Mouse (Mus musculus): ENCODE results near the gene Klf6.

The Klf6 gene

DNA sequence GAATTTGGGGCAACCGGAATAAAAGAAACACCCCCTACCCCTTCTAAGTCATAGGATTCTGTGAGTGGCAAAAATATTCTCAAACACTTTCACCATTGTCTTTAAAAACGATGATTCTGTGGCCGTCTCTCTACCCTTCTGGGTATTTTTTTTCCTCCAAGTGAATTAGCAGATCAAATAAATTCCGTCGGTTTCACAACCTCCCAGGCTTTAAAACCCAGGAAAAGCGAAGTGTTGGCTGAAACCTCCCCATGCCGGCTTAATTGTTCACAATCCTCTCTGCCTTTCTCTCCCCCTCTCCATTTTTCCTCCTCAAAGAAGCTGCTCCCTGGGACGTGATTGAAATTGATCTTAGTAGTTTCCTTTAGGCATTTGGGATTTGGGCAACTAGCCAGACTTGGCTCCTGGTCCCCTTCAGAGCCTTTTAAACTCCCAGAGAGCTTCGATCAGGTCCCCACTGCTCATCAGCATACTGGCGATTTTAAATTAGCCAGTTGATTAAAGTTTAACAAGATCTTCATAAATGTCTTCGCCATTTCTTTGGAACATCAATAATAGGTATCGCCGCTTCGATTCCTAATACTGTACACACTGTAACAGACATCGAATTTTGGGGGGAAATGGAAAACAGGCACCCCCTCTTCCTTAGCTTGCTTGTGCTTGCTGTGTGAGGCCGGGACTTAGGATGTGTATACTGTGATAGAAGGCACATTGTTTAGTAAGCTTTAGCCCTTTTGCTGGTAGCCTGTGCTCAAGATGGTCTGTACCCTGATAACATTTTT, 1.5 kb downstream of the Klf6 start:
- peak; percentile 48 to 88 for DNase-seq (ENCODE audit: inconsistent age in 2 of 2, low spot score in 1 of 2)

DNA sequence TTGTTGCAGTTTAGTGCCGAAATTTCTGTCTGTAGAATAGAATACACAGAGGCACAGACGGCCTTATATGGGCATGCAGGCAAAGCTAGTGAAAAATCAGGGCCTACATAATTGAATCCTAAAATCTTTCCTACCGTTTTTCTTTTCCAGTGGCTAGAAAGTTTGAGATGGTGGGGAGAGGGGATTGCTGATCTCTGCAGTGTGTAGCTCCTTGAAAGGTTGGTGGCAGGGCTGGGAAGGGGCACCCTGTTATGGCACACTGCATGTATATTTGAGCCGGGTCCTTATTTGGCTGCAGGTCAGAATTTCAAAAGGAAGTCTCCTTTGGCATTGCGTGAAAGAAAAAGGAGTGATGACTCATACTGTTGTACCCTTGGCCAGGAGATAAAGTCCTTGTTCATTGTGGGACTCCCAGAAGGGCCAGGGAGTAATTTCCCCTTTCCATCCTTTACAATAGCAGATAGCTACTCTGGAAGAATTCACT, 2.2 kb downstream of the Klf6 start:
- DNase-seq (ENCODE audit: inconsistent age in 2 of 2, low spot score in 1 of 2) = peak; percentile 66 to 93

DNA sequence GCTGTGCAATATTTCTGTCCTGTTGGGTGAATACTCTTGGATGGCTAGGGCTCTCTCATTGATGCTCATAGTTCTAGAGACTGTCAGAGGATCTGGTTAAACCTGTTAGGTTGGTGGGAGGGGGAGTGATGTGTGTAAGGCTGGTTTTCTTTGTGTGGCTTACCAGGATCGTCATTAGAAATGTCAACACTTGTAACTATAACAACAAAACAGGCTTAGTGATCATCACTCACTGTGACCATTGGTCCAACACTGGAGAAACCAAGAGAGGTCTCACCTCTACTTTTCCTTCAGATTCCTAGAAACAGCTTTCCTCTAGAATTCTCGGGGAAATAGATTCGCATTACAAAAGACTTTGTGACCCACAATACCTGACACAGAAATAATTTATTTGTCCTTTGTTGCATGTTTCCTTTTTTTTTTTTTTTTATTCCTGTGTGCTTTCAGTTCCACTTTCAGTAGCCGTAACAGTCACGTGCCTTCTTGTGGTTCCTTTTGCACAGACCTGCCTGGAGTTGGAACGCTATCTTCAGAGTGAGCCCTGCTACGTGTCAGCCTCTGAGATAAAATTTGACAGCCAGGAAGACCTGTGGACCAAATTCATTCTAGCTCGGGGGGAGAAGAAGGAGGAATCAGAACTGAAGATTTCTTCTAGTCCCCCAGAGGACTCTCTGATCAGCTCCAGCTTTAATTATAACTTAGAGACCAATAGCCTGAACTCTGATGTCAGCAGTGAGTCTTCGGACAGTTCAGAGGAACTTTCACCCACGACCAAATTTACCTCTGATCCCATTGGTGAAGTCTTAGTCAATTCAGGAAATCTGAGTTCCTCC, 3.2 kb downstream of the Klf6 start:
- DNase-seq (ENCODE audit: inconsistent age in 2 of 2, low spot score in 1 of 2) = peak in 1 of 2 experiments; percentile 71

DNA sequence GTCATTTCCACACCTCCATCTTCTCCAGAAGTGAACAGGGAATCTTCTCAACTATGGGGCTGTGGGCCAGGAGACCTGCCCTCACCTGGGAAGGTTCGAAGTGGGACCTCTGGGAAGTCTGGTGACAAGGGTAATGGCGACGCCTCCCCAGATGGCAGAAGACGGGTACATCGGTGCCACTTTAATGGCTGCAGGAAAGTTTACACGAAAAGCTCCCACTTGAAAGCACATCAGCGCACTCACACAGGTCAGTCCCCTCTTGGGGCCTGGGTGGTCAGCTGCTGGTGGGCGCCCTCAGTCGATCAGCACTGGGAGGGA, 3.8 kb downstream of the Klf6 start:
- DNase-seq (ENCODE audit: inconsistent age in 2 of 2, low spot score in 1 of 2) = peak in 1 of 2 experiments; percentile 62

DNA sequence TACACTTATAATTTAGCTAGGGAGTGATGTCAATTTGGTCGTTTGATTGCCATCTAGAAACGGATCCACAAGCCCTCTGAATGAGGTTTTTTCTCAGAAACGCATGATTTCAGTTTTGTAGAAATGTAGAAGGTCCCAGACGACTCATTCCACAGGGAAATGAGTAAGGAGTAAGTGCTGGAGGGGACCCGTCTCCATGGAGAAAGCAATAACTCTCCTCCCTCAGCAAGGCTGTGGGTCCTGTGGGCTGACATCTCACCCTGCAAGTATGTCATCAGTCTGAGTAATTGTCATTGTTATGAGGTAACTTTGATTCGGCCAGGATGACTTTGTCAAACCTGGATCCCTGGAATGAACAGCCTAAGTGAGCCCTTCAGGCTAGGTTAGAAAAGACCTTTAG, 4.8 kb downstream of the Klf6 start:
- DNase-seq (ENCODE audit: inconsistent age in 2 of 2, low spot score in 1 of 2) = peak; percentile 52 to 80

DNA sequence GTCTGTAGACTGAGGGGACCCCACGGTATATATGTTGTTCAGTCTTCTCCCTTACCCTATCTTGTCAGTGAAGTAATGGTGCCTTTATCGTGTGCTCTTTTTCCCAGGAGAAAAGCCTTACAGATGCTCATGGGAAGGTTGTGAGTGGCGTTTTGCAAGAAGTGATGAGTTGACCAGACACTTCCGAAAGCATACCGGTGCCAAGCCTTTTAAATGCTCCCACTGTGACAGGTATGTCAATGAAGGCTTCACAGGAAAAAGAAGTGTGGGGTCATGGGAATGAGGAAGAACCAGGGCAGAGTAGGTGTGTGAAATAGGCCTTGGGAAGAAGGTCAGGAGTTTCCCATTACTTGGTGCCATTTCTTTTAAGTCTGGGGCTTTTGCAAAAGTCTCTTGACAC, 5.2 kb downstream of the Klf6 start:
- no peak for DNase-seq (ENCODE audit: inconsistent age in 2 of 2, low spot score in 1 of 2)

DNA sequence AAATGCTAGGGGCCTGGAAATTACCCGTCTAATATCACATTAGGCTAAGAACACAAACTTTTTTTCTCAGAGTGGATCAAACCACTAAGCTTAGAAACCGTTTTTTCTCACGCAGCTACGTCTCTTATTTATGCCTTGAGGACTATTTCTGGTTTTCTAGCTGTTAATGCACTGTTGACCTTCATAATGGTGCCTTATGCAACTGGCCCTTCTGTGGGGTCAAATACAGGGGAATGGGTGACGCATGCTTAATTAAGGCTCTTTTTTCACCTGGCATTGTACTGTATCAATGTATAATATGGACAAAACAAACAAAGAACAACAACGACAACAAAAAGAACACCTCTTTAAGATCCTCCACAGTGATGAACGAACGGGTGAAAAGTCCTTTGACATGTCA, 7.1 kb downstream of the Klf6 start:
- DNase-seq (ENCODE audit: inconsistent age in 2 of 2, low spot score in 1 of 2) = peak in 1 of 2 experiments; percentile 33

DNA sequence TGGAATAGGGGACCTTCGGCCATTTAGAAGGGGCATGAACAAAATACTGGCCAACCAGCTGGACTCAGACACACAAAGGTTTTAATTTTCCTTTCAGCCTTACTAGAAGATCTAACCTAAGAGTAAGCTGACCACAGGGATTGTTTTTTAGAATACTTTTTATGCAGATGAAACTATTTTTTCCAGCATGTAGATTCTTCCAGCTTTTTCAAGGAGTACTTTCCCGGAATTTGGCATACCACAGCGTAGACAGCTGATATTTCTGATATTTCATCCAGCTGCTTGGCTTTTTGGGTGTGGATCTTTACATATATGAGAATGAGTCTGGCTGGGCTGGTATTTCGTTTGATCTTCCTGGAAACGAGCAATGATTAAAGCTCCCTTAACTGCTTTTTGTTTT, 8.2 kb downstream of the Klf6 start:
- DNase-seq (ENCODE audit: inconsistent age in 2 of 2, low spot score in 1 of 2) = no peak

DNA sequence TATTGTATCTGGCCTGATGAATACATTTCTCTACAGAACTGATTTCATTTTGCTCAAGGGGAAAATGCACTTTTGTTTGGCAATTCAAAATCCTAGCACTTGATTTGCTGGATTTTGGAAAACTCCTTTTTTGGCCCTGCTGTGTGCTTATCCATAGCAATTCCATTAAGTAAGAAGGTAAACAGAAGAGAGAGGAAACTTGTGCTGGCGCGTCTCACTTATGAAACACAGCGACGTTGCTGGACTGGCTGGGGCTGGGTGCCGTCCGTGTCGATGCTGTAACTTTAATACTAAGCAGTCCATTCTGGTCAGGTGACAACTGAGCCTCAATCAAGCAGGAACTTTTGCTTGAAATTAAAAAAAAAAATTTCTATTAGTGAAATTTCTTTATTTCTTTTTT, 8.6 kb downstream of the Klf6 start:
- DNase-seq (ENCODE audit: inconsistent age in 2 of 2, low spot score in 1 of 2) = peak in 1 of 2 experiments; percentile 78

DNA sequence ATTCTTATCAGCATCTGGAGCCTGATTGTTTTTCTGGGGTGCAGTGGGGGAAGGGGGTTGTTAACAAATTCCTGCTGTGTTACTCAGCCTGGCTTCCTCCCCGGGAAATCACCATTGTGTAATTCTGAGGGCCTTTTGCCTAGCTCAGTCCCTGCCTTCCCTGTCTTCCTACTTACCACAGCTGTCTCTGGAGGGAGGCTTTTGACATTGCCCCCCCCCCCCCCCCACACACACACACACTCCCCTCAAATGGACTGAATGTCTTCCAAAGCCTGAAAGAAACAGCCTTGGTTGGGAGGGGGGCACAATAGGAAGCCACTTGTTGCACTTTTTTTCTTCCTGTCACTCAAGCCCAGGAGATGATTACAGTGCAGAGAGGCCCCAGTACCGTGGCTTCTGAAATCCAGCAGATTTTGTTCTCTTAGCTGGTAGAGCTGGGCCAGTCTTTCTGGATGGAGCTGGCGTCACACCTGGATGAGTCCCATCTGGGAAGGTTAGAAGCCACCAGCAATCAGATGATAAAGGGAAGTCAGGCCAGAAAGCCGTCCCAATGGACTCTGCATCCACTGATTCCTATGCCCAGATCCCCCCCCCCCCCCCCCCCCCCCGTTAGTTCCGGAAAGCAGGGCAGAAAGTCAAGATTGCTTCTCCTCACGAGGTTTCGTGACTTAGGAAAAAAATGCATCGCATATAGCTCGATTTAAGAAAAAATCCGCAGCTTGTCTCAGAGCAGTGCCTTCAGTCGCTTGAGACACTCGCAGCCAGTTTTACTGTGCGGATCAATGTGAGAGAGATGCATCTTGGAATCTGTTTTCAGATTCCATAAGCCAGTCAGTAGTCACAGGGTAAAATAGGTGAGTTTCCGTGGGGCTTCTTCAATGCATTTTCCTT, 9.3 kb downstream of the Klf6 start:
- DNase-seq (ENCODE audit: inconsistent age in 2 of 2, low spot score in 1 of 2) = peak; percentile 74 to 89

DNA sequence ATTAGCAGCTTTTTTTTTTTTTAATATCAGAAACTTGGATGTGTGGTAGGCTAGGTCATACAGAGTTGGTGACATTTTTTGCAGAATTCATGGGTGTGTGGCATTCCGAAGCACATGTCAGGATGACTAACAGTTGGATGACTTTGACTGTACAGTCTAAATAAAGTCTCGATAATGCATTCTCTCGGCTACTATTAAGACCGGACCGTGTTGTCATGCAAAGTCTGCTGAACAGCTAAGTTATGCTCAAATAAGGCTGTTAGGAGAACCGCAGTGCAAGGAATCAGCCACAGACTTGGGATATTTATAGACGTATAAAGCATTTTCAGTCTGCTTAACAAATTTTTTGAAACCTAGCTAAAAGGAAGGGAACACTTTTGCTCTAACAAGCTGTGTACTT, 10.1 kb downstream of the Klf6 start:
- peak in 1 of 2 experiments; percentile 38 for DNase-seq (ENCODE audit: inconsistent age in 2 of 2, low spot score in 1 of 2)

DNA sequence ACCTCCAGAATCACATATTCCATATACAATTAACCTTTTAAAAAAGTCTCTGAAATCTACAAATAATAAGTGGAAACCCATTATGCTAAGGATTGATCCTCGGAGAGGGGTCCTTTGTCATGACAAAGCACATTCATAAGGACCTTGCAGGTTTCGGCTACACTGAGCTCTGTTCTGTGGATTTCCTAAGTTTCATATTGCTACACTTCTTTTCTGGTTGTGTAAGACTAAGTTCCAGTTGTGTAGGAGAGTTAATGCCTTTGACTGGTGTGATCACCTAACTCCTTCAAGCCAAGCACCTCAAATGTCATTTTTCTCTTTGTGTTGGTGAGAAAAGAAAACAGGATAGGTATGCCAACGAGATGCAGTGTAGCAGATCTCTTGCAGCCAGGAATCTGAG, 12.4 kb downstream of the Klf6 start:
- no peak for DNase-seq (ENCODE audit: inconsistent age in 2 of 2, low spot score in 1 of 2)

DNA sequence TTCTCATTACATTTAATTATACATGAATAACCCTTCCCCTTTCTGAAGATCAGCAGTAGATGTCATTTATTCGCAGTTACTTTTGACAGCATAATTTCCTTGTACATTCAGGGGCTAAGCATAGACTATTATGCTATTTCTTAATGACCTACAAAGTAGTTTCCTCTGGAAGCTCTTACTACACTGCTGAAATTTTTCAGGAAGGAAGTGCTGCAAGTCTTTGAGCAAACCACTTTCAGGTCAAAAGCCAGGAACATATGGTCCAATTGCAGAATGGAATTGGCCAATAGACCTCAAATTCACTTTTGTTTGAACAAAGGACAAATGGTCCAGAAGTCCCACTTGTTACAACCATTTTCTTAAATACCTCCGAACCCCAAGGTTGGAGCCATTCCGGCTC, 14.2 kb downstream of the Klf6 start:
- peak in 1 of 2 experiments; percentile 48 for DNase-seq (ENCODE audit: inconsistent age in 2 of 2, low spot score in 1 of 2)

DNA sequence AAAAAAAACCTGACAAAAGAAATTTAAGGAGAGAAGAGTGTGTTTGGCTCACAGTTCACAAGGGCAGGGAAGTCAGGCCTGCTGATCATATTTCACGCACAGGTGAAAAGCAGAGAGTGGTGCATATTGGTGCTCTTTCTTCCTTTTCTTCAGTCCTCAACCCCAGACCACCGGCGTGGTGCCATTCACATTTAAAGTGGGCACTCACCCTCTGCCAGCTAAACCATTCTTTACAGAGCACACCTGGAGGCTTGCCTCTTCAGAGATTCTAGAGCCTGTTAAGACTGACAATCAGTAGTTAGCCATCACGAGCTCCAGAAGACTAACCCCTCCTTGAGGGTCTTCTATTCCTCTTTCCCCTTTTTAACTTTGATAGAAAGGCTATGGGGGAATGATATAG, 17.5 kb downstream of the Klf6 start:
- no peak for DNase-seq (ENCODE audit: inconsistent age in 2 of 2, low spot score in 1 of 2)

DNA sequence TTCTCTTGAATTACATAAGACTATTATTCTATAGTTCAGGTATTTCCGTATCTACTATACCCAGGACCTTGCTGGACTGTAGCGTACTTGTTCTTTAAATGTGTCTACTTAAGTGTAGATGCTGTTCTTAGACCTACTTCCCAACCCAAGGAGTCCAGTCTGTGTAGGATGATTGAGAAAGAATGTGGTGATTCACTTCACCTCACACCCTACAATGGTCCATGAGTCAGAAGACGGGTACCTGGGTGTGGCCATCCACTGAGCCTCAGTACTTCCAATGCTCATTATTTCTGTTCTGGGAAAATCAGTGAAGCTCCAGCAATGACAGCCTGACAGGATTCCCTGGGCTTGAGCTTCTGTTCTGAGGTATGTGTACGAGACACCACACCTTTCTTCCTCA, 25.5 kb downstream of the Klf6 start:
- no peak for DNase-seq (ENCODE audit: inconsistent age in 2 of 2, low spot score in 1 of 2)

DNA sequence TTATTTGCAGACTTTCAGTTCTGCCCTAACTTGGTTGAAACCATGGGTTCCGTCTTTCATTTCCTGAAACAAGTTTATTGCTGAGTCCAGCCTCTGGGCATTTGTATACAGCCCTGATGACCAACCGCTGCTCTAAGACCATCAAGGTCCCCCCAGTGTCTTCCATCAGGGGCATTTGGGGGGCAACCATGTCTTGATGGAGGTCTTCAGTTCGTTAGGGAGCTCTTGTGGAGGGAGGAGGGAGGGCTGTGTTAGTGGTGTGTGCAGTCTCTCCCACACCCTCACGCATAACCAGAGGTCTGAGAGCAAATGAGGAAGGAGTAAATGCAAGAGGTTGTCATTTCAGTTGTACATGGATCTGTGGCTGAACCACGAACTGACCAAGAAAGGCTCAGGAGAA, 26.9 kb downstream of the Klf6 start:
- DNase-seq (ENCODE audit: inconsistent age in 2 of 2, low spot score in 1 of 2) = peak in 1 of 2 experiments; percentile 43

DNA sequence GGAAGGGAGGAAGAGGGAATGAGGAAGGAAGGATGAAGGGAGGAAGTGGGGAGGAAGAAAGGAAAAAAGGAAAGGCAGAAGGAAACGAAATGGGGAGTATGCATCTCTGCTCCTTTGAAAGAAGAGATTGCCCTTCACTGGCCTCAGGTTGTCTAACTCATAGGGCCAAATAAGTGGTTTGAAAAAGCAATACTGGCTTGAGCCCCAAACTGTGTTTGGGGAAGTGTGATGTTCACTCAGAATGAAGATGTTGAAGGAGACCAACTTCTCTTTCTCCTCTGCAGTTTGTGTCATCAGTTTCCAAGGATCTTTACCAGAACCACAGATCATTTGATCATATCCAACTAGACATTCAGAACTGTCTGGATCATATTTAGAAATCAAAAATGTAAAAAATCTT, 27.4 kb downstream of the Klf6 start:
- DNase-seq (ENCODE audit: inconsistent age in 2 of 2, low spot score in 1 of 2) = no peak

DNA sequence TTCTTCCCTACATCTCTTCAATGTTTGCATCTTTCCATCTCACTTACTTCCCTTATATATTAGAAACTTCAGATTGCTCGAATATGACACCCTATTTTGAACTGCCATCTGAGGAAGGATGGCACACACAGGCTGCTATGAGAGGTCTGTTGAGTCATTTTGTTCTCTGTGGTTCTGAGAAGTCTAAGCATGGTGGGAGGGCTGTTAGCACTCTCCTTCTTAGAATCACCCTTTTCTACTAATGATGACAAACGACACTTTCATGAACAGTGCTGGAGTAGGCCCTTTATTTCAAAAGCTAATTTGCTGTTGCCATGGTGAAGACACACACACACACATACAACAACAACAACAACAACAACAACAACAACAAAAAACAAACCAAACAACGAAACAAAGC, 28.8 kb downstream of the Klf6 start:
- no peak for DNase-seq (ENCODE audit: inconsistent age in 2 of 2, low spot score in 1 of 2)

DNA sequence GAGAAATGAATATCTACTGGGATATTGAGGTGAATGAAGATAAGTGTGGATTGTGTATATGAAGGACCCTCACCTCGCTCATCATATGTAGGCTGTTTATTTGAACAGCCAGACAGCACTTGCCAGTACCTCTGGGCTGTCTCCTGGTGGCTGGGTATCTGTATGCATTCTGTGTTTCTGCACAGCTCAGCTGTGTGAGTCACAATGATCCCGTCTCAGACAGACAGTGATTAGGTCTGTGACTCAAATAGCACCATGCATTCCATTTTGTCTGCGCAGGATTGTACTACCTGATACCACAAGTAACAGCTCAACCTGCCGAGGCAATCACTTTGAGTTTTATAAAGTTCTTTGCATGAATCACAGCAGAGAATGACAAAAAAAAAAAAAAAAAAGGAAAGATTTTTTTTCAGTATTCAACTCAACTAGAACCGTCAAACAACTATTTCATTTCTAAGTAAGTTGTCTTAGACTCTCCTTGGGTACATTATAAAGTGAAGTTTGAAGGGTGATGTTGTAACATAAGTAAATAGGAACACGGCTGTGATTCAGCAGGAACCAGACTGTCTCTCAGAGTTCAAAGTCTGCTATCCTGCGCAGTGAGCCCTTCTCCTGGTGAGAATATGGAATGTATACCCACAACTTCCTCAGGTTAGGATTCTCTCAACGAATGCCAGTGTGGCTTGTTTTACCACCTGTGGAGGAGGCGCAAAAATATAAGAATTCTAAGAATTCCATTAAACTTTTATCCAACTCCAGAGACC, 31.6 kb downstream of the Klf6 start:
- DNase-seq (ENCODE audit: inconsistent age in 2 of 2, low spot score in 1 of 2) = peak in 1 of 2 experiments; percentile 31

DNA sequence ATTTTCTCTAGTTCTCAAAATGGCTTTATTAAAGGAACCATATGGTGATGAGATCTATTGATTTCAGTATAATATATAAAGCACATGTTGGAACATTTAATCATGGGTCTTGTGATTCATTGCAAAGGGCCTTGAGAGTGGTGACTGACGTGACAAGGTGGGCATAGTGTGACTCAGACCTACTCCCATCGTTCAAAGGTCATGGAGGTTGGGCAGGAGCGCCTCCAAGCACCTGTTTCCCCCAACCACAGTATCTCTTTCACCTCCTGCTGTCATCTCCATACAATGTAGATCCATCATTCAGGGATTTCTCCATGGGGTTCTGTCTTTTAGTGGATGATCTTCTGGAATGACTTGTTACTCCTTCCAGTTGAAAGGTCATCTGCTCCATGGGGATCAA, 33.6 kb downstream of the Klf6 start:
- peak in 1 of 2 experiments; percentile 19 for DNase-seq (ENCODE audit: inconsistent age in 2 of 2, low spot score in 1 of 2)

All from adrenal gland, adult (tissue).